Mouse (Mus musculus) neural tube, embryonic 10.5 days (tissue): ENCODE data around the gene Nfib.

ENCODE experiments used
- DNase-seq: peaks from one replicate; pipeline ENCODE4 v3.0.0-alpha.2; 2017; ENCODE audit warnings: low spot score; ENCODE audit errors: extremely low spot score

Gene Nfib

GRCm38 (mm10) chr4:82310924-82311734, 394.4 kb downstream of the Nfib start:
- DNase-seq: no peak

- DNase-seq: no peak
Observed at GRCm38 (mm10) chr4:82306045-82306444, 399.5 kb downstream of the Nfib start.

GRCm38 (mm10) chr4:82304148-82304871, 401.2 kb downstream of the Nfib start:
- DNase-seq: peak; percentile 48

- DNase-seq: no peak
Observed at GRCm38 (mm10) chr4:82303362-82303900, 402.1 kb downstream of the Nfib start.

GRCm38 (mm10) chr4:82302901-82303300, 402.6 kb downstream of the Nfib start:
- DNase-seq: no peak

- no peak for DNase-seq
Observed at GRCm38 (mm10) chr4:82298606-82299005, 406.9 kb downstream of the Nfib start.

- no peak for DNase-seq
Observed at GRCm38 (mm10) chr4:82297562-82297961, 408.0 kb downstream of the Nfib start.

GRCm38 (mm10) chr4:82294066-82294465, 411.5 kb downstream of the Nfib start:
- DNase-seq: no peak

GRCm38 (mm10) chr4:82291174-82291847, 414.2 kb downstream of the Nfib start:
- DNase-seq: no peak

- no peak for DNase-seq
Observed at GRCm38 (mm10) chr4:82290623-82291022, 414.9 kb downstream of the Nfib start.

- no peak for DNase-seq
Observed at GRCm38 (mm10) chr4:82289596-82289995, 416.0 kb downstream of the Nfib start.

- no peak for DNase-seq
Observed at GRCm38 (mm10) chr4:82288138-82288537, 417.4 kb downstream of the Nfib start.

- no peak for DNase-seq
Observed at GRCm38 (mm10) chr4:82287454-82287853, 418.1 kb downstream of the Nfib start.

GRCm38 (mm10) chr4:82286931-82287330, 418.6 kb downstream of the Nfib start:
- no peak for DNase-seq

- no peak for DNase-seq
Observed at GRCm38 (mm10) chr4:82283536-82283935, 422.0 kb downstream of the Nfib start.

GRCm38 (mm10) chr4:82275996-82276395, 429.6 kb downstream of the Nfib start:
- no peak for DNase-seq

- no peak for DNase-seq
Observed at GRCm38 (mm10) chr4:82273049-82273754, 432.3 kb downstream of the Nfib start.

GRCm38 (mm10) chr4:82272099-82272498, 433.5 kb downstream of the Nfib start:
- no peak for DNase-seq

GRCm38 (mm10) chr4:82271547-82271946, 434.0 kb downstream of the Nfib start:
- DNase-seq: no peak

GRCm38 (mm10) chr4:82267832-82268778, 437.4 kb downstream of the Nfib start:
- DNase-seq: peak; percentile 19
